Comparison of ENCODE assay signal across 21 mouse cellular contexts in genomic region chr13:97394756-97395454, GRCm38 (mm10).
DNase-seq lines count a peak whose midpoint lies in the region; ATAC-seq and TF ChIP-seq lines count a peak whose summit lies in the region.
"Had no signal": no experiment of that assay in that cellular context is flagged by ENCODE, and none has a peak within 500 bp of the region (broad histone marks: within the 10 kb centered on the region; RNA-seq: fewer than 3 reads in every experiment).

No protein-coding gene starts in this region.

- H3K36me3 ChIP-seq in intestine, embryonic 14.5 days (ENCODE audit: control insufficient read depth, insufficient read depth, low read length), result no peaks in the 10 kb centered on the region
- no peaks in the 10 kb centered on the region for H3K36me3 ChIP-seq in intestine, postnatal 0 days (ENCODE audit: control insufficient read depth, insufficient read depth)
- H3K36me3 ChIP-seq in neural tube, embryonic 13.5 days, result no peaks in the 10 kb centered on the region
- H3K36me3 ChIP-seq: embryonic facial prominence, embryonic 15.5 days; forebrain, embryonic 12.5 days; heart, embryonic 13.5 days; intestine, embryonic 15.5 days had no signal

- 64% methylated on average over 7 of the region's 7 CpGs for WGBS in intestine, embryonic 14.5 days
- 78% methylated on average over 7 of the region's 7 CpGs for WGBS in intestine, postnatal 0 days
- 79% methylated on average over 7 of the region's 7 CpGs for WGBS in neural tube, embryonic 13.5 days

- no peak overlapping the region for H3K9ac ChIP-seq in intestine, embryonic 14.5 days (ENCODE audit: low read length)
- no peak overlapping the region for H3K9ac ChIP-seq in intestine, postnatal 0 days (ENCODE audit: low read depth, low read length)
- no peak overlapping the region for H3K9ac ChIP-seq in neural tube, embryonic 13.5 days
- H3K9ac ChIP-seq: embryonic facial prominence, embryonic 15.5 days; forebrain, embryonic 12.5 days; heart, embryonic 13.5 days; intestine, embryonic 15.5 days had no signal

- H3K27ac ChIP-seq in intestine, embryonic 14.5 days (ENCODE audit: low read depth), result no peak overlapping the region
- no peak overlapping the region for H3K27ac ChIP-seq in intestine, postnatal 0 days (ENCODE audit: low read depth, low read length)
- 0 out of 2 replicates have a peak overlapping the region, but pooled peaks have one; percentile 4 for H3K27ac ChIP-seq in neural tube, embryonic 13.5 days (replicated peaks)
- H3K27ac ChIP-seq: embryonic facial prominence, embryonic 15.5 days; forebrain, embryonic 12.5 days; heart, embryonic 13.5 days; hindbrain, postnatal 0 days; intestine, embryonic 15.5 days had no signal

- H3K4me3 ChIP-seq in intestine, embryonic 14.5 days (ENCODE audit: low read depth, low read length), result no peak overlapping the region
- no peak overlapping the region for H3K4me3 ChIP-seq in intestine, postnatal 0 days (ENCODE audit: low read depth, low read length)
- H3K4me3 ChIP-seq in neural tube, embryonic 13.5 days, result no peak overlapping the region
- H3K4me3 ChIP-seq: embryonic facial prominence, embryonic 15.5 days; erythroblast, embryonic 14.5 days; forebrain, embryonic 12.5 days; heart, embryonic 13.5 days; intestine, embryonic 15.5 days had no signal

- H3K27me3 ChIP-seq in intestine, embryonic 14.5 days (replicated peaks; ENCODE audit: control insufficient read depth, insufficient read depth, low read length), result no peaks in the 10 kb centered on the region
- no peaks in the 10 kb centered on the region for H3K27me3 ChIP-seq in intestine, postnatal 0 days (replicated peaks; ENCODE audit: control insufficient read depth, insufficient read depth, low read length)
- no peaks in the 10 kb centered on the region for H3K27me3 ChIP-seq in neural tube, embryonic 13.5 days
- H3K27me3 ChIP-seq: embryonic facial prominence, embryonic 15.5 days; forebrain, embryonic 12.5 days; intestine, embryonic 15.5 days had no signal

- peak; percentile 64 for DNase-seq in heart, adult 11 months
- no peak for DNase-seq in heart, postnatal 25 days (ENCODE audit: low spot score)
- peak; percentile 29 for DNase-seq in intestine, embryonic 14.5 days (ENCODE audit: low spot score)
- DNase-seq in neural tube, embryonic 10.5 days (ENCODE audit: extremely low spot score, low spot score), result no peak
- DNase-seq: adrenal gland, adult 2 months; adrenal gland, postnatal 25 days; cerebellum, adult 11 months; cerebellum, adult 8-10 months; cerebellum, postnatal 14 days; embryo, embryonic 11 days; gastrocnemius, postnatal 10 days; kidney, adult 2 months had no signal

- intact Hi-C loops in heart, postnatal 25 days (cut with DNase I), result no loop called here

- H3K4me2 ChIP-seq in intestine, embryonic 14.5 days (ENCODE audit: low read length), result no peak overlapping the region
- no peak overlapping the region for H3K4me2 ChIP-seq in intestine, postnatal 0 days (replicated peaks; ENCODE audit: low read depth)
- H3K4me2 ChIP-seq in neural tube, embryonic 13.5 days, result no peak overlapping the region
- H3K4me2 ChIP-seq: embryonic facial prominence, embryonic 15.5 days; forebrain, embryonic 12.5 days; heart, embryonic 13.5 days; intestine, embryonic 15.5 days had no signal

- peaks cover 6% of the 10 kb centered on the region; the same call in 1 of the 2 replicates for H3K4me1 ChIP-seq in intestine, embryonic 14.5 days (replicated peaks; ENCODE audit: control insufficient read depth, insufficient read depth, low read length)
- H3K4me1 ChIP-seq in intestine, postnatal 0 days (replicated peaks; ENCODE audit: control insufficient read depth, insufficient read depth, low read length), result 0 out of 2 replicates have a peak, but pooled peaks cover 3% of the 10 kb centered on the region
- peaks cover 10% of the 10 kb centered on the region for H3K4me1 ChIP-seq in neural tube, embryonic 13.5 days (replicated peaks)

- TF ChIP-seq CTCF in intestine, postnatal 0 days (IDR thresholded peaks at IDR 0.05; ENCODE audit: low read depth), result no peak

- no peak for ATAC-seq in intestine, embryonic 14.5 days (replicated peaks; ENCODE audit: low FRiP score, low TSS enrichment, low read depth)
- no peak for ATAC-seq in intestine, postnatal 0 days
- ATAC-seq in neural tube, embryonic 13.5 days (ENCODE audit: low read depth), result no peak
- ATAC-seq in granulocyte monocyte progenitor cell, adult 5-6 weeks (replicated peaks; ENCODE audit: poor library complexity, severe bottlenecking), result no peak
- ATAC-seq: hindbrain, postnatal 0 days; intestine, embryonic 15.5 days had no signal

- no peaks in the 10 kb centered on the region for H3K9me3 ChIP-seq in intestine, embryonic 14.5 days (ENCODE audit: control insufficient read depth, low read length)
- H3K9me3 ChIP-seq in intestine, postnatal 0 days (ENCODE audit: control insufficient read depth), result no peaks in the 10 kb centered on the region
- no peaks in the 10 kb centered on the region for H3K9me3 ChIP-seq in neural tube, embryonic 13.5 days
- H3K9me3 ChIP-seq: embryonic facial prominence, embryonic 15.5 days; forebrain, embryonic 12.5 days; heart, embryonic 13.5 days; intestine, embryonic 15.5 days had no signal

Comparison
In these comparisons a context has a peak if more than half of its experiments do, and no peak if none do; other contexts are left out.
1. DNase-seq: peak in heart, adult 11 months (single experiment) and intestine, embryonic 14.5 days (single experiment); none in heart, postnatal 25 days (single experiment) and neural tube, embryonic 10.5 days (single experiment).